Comparison of ENCODE assay signal across 20 mouse cellular contexts in the genomic region with DNA sequence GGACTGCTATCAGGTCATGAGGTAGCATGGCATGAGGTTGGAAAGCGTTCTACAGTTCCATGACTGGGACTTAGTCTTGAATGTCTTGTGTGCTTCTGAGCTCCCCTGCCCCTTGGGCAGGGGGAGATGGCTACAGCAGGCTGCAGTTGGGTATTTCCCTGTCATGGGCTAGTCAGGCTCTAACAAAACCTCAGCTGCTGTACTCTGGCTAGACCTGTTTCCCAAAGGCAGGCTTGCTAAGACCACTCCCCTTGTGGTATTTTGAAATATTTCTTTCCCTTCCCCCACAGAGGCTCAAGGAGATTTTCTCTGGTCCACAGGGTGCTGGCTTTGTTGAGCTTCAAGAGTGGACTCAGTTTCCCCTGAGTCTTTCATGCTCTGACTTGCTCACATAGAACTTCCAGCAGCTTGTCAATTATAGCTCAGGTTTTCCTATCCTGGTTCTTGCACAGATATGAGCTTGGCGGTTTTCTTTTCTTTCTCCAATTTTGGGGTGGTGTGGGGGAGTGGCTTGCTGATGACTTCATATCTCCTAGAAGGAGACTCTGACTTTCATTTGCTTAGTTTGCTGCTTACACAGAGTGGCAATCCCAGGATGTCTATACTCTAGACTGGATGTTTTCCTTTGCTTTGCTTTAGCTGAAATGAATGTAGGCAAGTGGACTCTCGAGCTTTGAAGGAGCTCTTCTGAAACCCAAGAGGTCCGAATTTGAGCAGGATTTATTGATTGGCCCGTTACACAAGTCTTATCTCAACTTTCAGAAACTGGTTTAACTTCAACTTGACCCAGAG. TPM values are rescaled to one million over a fixed set of nuclear protein-coding genes. Genes with fewer than 3 reads are reported as not detected.
DNase-seq lines count a peak whose midpoint lies in the region; ATAC-seq lines count a peak whose summit lies in the region.
"Had no signal": no experiment of that assay in that cellular context is flagged by ENCODE, and none has a peak within 500 bp of the region (broad histone marks: within the 10 kb centered on the region; RNA-seq: fewer than 3 reads in every experiment).

No protein-coding gene starts in this region.

- H3K4me1 ChIP-seq in limb, embryonic 10.5 days, result no peaks in the 10 kb centered on the region
- H3K4me1 ChIP-seq in lung, embryonic 15.5 days, result peaks cover 8% of the 10 kb centered on the region; the same call in 1 of the 2 replicates
- H3K4me1 ChIP-seq: hindbrain, embryonic 12.5 days had no signal

- DNase-seq in limb, embryonic 10.5 days (ENCODE audit: low spot score), result peak; percentile 25
- DNase-seq in lung, postnatal 14 days, result peak; percentile 31
- DNase-seq in gastrocnemius, adult 18-20 months (ENCODE audit: low spot score), result no peak
- DNase-seq in right cerebral cortex, postnatal 4 days, result no peak
- DNase-seq in kidney, postnatal 25 days, result no peak
- DNase-seq in left cerebral cortex, adult 9 months (ENCODE audit: low spot score in 2 of 2), result no peak
- DNase-seq: adrenal gland, postnatal 10 days; cerebellum, adult 11 months; cerebellum, adult 9-10 months; cerebellum, postnatal 36 days; gastrocnemius, postnatal 25 days; heart, postnatal 4 days had no signal

- no peaks in the 10 kb centered on the region for H3K27me3 ChIP-seq in limb, embryonic 10.5 days (ENCODE audit: low read depth, poor library complexity, severe bottlenecking)
- no peaks in the 10 kb centered on the region for H3K27me3 ChIP-seq in lung, embryonic 15.5 days
- H3K27me3 ChIP-seq: forebrain, embryonic 15.5 days; heart, embryonic 13.5 days; hindbrain, embryonic 12.5 days had no signal

- ATAC-seq in lung, embryonic 15.5 days (ENCODE audit: borderline replicate concordance, extremely low read depth, low FRiP score, low TSS enrichment), result peak; percentile 65
- ATAC-seq: CD4-positive, CD25-positive, alpha-beta regulatory T cell, adult 4 months; forebrain, embryonic 15.5 days; hindbrain, embryonic 16.5 days; inflammation-experienced regulatory T-cells, adult 6 months had no signal

- WGBS in limb, embryonic 10.5 days, result 89% methylated on average over 5 of the region's 5 CpGs
- 58% methylated on average over 5 of the region's 5 CpGs for WGBS in lung, embryonic 15.5 days

- H3K4me3 ChIP-seq in limb, embryonic 10.5 days, result no peak overlapping the region
- no peak overlapping the region for H3K4me3 ChIP-seq in lung, embryonic 15.5 days
- H3K4me3 ChIP-seq: forebrain, embryonic 15.5 days; heart, embryonic 13.5 days; hindbrain, embryonic 12.5 days had no signal

- no peaks in the 10 kb centered on the region for H3K36me3 ChIP-seq in limb, embryonic 10.5 days
- H3K36me3 ChIP-seq in lung, embryonic 15.5 days, result no peaks in the 10 kb centered on the region
- H3K36me3 ChIP-seq: forebrain, embryonic 15.5 days; G1E; heart, embryonic 13.5 days; hindbrain, embryonic 12.5 days had no signal

- no peak overlapping the region for H3K4me2 ChIP-seq in lung, embryonic 15.5 days
- H3K4me2 ChIP-seq: forebrain, embryonic 15.5 days; heart, embryonic 13.5 days; hindbrain, embryonic 12.5 days had no signal

- H3K9ac ChIP-seq in lung, embryonic 15.5 days, result no peak overlapping the region
- H3K9ac ChIP-seq: forebrain, embryonic 15.5 days; heart, embryonic 13.5 days; hindbrain, embryonic 12.5 days had no signal

- H3K9me3 ChIP-seq in limb, embryonic 10.5 days (replicated peaks), result no peaks in the 10 kb centered on the region
- no peaks in the 10 kb centered on the region for H3K9me3 ChIP-seq in lung, embryonic 15.5 days
- H3K9me3 ChIP-seq: forebrain, embryonic 15.5 days; G1E; hindbrain, embryonic 12.5 days had no signal

- no peak overlapping the region for H3K27ac ChIP-seq in limb, embryonic 10.5 days
- H3K27ac ChIP-seq in lung, embryonic 15.5 days, result 0 out of 2 replicates have a peak overlapping the region, but pooled peaks have one; percentile 31
- H3K27ac ChIP-seq: forebrain, embryonic 15.5 days; heart, embryonic 13.5 days; hindbrain, embryonic 12.5 days had no signal

RNA-seq across cellular contexts. Expression of a gene that starts 20.4 kb away (rescaled TPM):
- polyA plus RNA-seq in limb, embryonic 10.5 days (2016; fragmentation: Nextera tagmentation; extraction: Ambion mirVana), result 7.7 and 7.8 TPM in 2 replicates
- 15.8 and 16.8 TPM in 2 replicates for polyA plus RNA-seq in lung, embryonic 15.5 days (2015; fragmentation: Nextera tagmentation; extraction: Ambion mirVana)
- total RNA-seq in gastrocnemius, adult 18-20 months (2021), result 1 to 10 TPM; 1.0 to 2.8 TPM

Comparison
In these comparisons a context has a peak if more than half of its experiments do, and no peak if none do; other contexts are left out.
1. DNase-seq: peak in limb, embryonic 10.5 days (single experiment) and lung, postnatal 14 days (single experiment); none in gastrocnemius, adult 18-20 months (single experiment), right cerebral cortex, postnatal 4 days (single experiment), kidney, postnatal 25 days (0 of 2) and left cerebral cortex, adult 9 months (0 of 2).